Mouse (Mus musculus) embryonic facial prominence, embryonic 12.5 days (tissue): Measurements from ENCODE around the gene Gadd45gip1. TPM values are rescaled to one million over a fixed set of nuclear protein-coding genes. Genes with fewer than 3 reads are reported as not detected.

Experiments used
- ATAC-seq: fragments of 200-750 bp; cut with Nextera tagmentation; 2 replicates; pipeline ENCODE4 v1.8.0; 2017; ENCODE audit not compliant: insufficient number of reproducible peaks, insufficient read depth, low FRiP score, low TSS enrichment
- H3K27ac ChIP-seq: fragments of 300-500 bp; sonication (generic); 2 replicates; pipeline ENCODE4 v1.5.1; 2016; ENCODE audit warnings: mild to moderate bottlenecking
- H3K27me3 ChIP-seq: fragments of 300-500 bp; sonication (generic); 2 replicates; pipeline ENCODE4 v1.6.1; 2016; ENCODE audit warnings: mild to moderate bottlenecking, moderate library complexity
- H3K36me3 ChIP-seq: fragments of 300-500 bp; sonication (generic); 2 replicates; pipeline ENCODE4 v1.6.1; 2016; ENCODE audit warnings: mild to moderate bottlenecking
- H3K4me1 ChIP-seq: fragments of 300-500 bp; sonication (generic); 2 replicates; pipeline ENCODE4 v1.6.1; 2016
- H3K4me2 ChIP-seq: fragments of 300-500 bp; sonication (generic); replicated peaks from 2 replicates; pipeline ENCODE4 v1.6.1; 2016; ENCODE audit warnings: mild to moderate bottlenecking, moderate library complexity
- H3K4me3 ChIP-seq: fragments of 300-500 bp; sonication (generic); 2 replicates; pipeline ENCODE4 v1.5.1; 2016; ENCODE audit warnings: mild to moderate bottlenecking
- H3K9ac ChIP-seq: fragments of 300-500 bp; sonication (generic); 2 replicates; pipeline ENCODE4 v1.6.1; 2016; ENCODE audit warnings: mild to moderate bottlenecking, moderate library complexity
- H3K9me3 ChIP-seq: fragments of 300-500 bp; sonication (generic); 2 replicates; pipeline ENCODE4 v1.6.1; 2016; ENCODE audit warnings: mild to moderate bottlenecking, moderate library complexity
- WGBS: fragments of 180-500 bp; shearing (Covaris S2); methylation state at CpG from one replicate; pipeline ENCODE4 v1.1.7; 2016; 5-methylcytosine and 5-hydroxymethylcytosine counted together
- polyA plus RNA-seq: library from polyadenylated mRNA; unstranded; fragments of >200 nt; fragmentation: Nextera tagmentation; extraction: Ambion mirVana; gene quantifications from 2 replicates; pipeline ENCODE4 v1.2.1, GENCODE M21; 2016

Gadd45gip1 gene
- 46.7 and 46.8 TPM in 2 replicates for polyA plus RNA-seq

GRCm38 (mm10) chr8:84831490-84831889 is at the start of gene Gadd45gip1:
Gene Gadd45gip1 (plus strand): TSS chr8:84831522.
- H3K4me2 ChIP-seq, result peak within 1 kb of the TSS; percentile 55

GRCm38 (mm10) chr8:84781686-84782505 is 49.4 kb upstream of the Gadd45gip1 start:
- Histone ChIP-seq H3K27ac (no peak overlapping the region), H3K4me1 (peaks cover 43% of the 10 kb centered on the region), H3K36me3 (no peaks in the 10 kb centered on the region), H3K4me2 (no peak overlapping the region), H3K9ac (no peak overlapping the region), H3K27me3 (peaks cover 99% of the 10 kb centered on the region), H3K4me3 (no peak overlapping the region), H3K9me3 (no peaks in the 10 kb centered on the region)
- 12% methylated on average over 5 of the region's 5 CpGs for WGBS
- no peak for ATAC-seq

More at GRCm38 (mm10) chr8:84831490-84831889, at the start of gene Gadd45gip1:
- peak within 1 kb of the TSS; percentile 88 for H3K9ac ChIP-seq
- H3K27me3 ChIP-seq, result no peaks in the 10 kb centered on the region
- ATAC-seq, result no peak
- 82% methylated on average over 11 of the region's 11 CpGs for WGBS
- no peaks in the 10 kb centered on the region for H3K9me3 ChIP-seq
- peak within 1 kb of the TSS; percentile 75 for H3K4me3 ChIP-seq
- peaks cover 28% of the 10 kb centered on the region for H3K36me3 ChIP-seq
- H3K4me1 ChIP-seq, result peaks cover 9% of the 10 kb centered on the region; the same call in 1 of the 2 replicates
- peak within 1 kb of the TSS; percentile 89 for H3K27ac ChIP-seq

- no peak for ATAC-seq
- no peaks in the 10 kb centered on the region for H3K9me3 ChIP-seq
- no peak overlapping the region for H3K9ac ChIP-seq
- no peak overlapping the region for H3K27ac ChIP-seq
- H3K4me3 ChIP-seq, result no peak overlapping the region
- WGBS, result 11% methylated on average over 10 of the region's 10 CpGs
- H3K4me1 ChIP-seq, result peaks cover 43% of the 10 kb centered on the region
- no peak overlapping the region for H3K4me2 ChIP-seq
- no peaks in the 10 kb centered on the region for H3K36me3 ChIP-seq
- peaks cover 99% of the 10 kb centered on the region for H3K27me3 ChIP-seq
Measured at GRCm38 (mm10) chr8:84782680-84783079, 48.6 kb upstream of the Gadd45gip1 start.

- no peak overlapping the region for H3K9ac ChIP-seq
- H3K36me3 ChIP-seq, result no peaks in the 10 kb centered on the region
- WGBS, result 6% methylated on average over 11 of the region's 11 CpGs
- no peaks in the 10 kb centered on the region for H3K9me3 ChIP-seq
- H3K4me3 ChIP-seq, result no peak overlapping the region
- peaks cover 99% of the 10 kb centered on the region for H3K27me3 ChIP-seq
- no peak overlapping the region for H3K27ac ChIP-seq
- no peak overlapping the region for H3K4me2 ChIP-seq
- H3K4me1 ChIP-seq, result peaks cover 44% of the 10 kb centered on the region
- ATAC-seq, result no peak
Measured at GRCm38 (mm10) chr8:84783198-84783918, 48.0 kb upstream of the Gadd45gip1 start.

- no peak for ATAC-seq
- H3K4me2 ChIP-seq, result peak overlapping the region; percentile 28; the same call in 1 of the 2 replicates
- H3K9ac ChIP-seq, result no peak overlapping the region
- H3K9me3 ChIP-seq, result no peaks in the 10 kb centered on the region
- H3K36me3 ChIP-seq, result no peaks in the 10 kb centered on the region
- H3K27ac ChIP-seq, result no peak overlapping the region
- H3K4me1 ChIP-seq, result peaks cover 50% of the 10 kb centered on the region
- peak overlapping the region; percentile 13 for H3K4me3 ChIP-seq
- WGBS, result 2% methylated on average over 33 of the region's 33 CpGs
- peaks cover 99% of the 10 kb centered on the region for H3K27me3 ChIP-seq
Measured at GRCm38 (mm10) chr8:84783919-84784581, 47.3 kb upstream of the Gadd45gip1 start.

- peaks cover 99% of the 10 kb centered on the region for H3K27me3 ChIP-seq
- 1% methylated on average over 48 of the region's 48 CpGs for WGBS
- ATAC-seq, result no peak
- peak overlapping the region; percentile 13; the same call in 1 of the 2 replicates for H3K4me3 ChIP-seq
- H3K36me3 ChIP-seq, result no peaks in the 10 kb centered on the region
- H3K4me2 ChIP-seq, result peak overlapping the region; percentile 28
- no peaks in the 10 kb centered on the region for H3K9me3 ChIP-seq
- H3K4me1 ChIP-seq, result peaks cover 50% of the 10 kb centered on the region
- H3K27ac ChIP-seq, result no peak overlapping the region
- H3K9ac ChIP-seq, result no peak overlapping the region
Measured at GRCm38 (mm10) chr8:84784681-84785505, 46.4 kb upstream of the Gadd45gip1 start.

- no peak overlapping the region for H3K4me2 ChIP-seq
- ATAC-seq, result no peak
Measured at GRCm38 (mm10) chr8:84785506-84785755, 45.9 kb upstream of the Gadd45gip1 start.

GRCm38 (mm10) chr8:84785756-84786677 is 45.3 kb upstream of the Gadd45gip1 start:
- WGBS, result 3% methylated on average over 38 of the region's 38 CpGs
- Histone ChIP-seq H3K27ac (no peak overlapping the region), H3K27me3 (peaks cover 99% of the 10 kb centered on the region), H3K4me2 (peak overlapping the region; percentile 33), H3K9me3 (no peaks in the 10 kb centered on the region), H3K4me3 (peak overlapping the region; percentile 13), H3K9ac (peak overlapping the region; percentile 15; the same call in 1 of the 2 replicates), H3K4me1 (peaks cover 50% of the 10 kb centered on the region), H3K36me3 (no peaks in the 10 kb centered on the region)
- ATAC-seq, result no peak

More at GRCm38 (mm10) chr8:84785506-84785755, 45.9 kb upstream of the Gadd45gip1 start:
- H3K4me3 ChIP-seq, result peak overlapping the region; percentile 13; the same call in 1 of the 2 replicates
- 5% methylated on average over 11 of the region's 11 CpGs for WGBS
- no peak overlapping the region for H3K27ac ChIP-seq
- H3K27me3 ChIP-seq, result peaks cover 99% of the 10 kb centered on the region
- H3K9ac ChIP-seq, result no peak overlapping the region
- H3K9me3 ChIP-seq, result no peaks in the 10 kb centered on the region
- no peaks in the 10 kb centered on the region for H3K36me3 ChIP-seq
- H3K4me1 ChIP-seq, result peaks cover 50% of the 10 kb centered on the region

- Histone ChIP-seq H3K4me3 (peak overlapping the region; percentile 13; the same call in 1 of the 2 replicates), H3K4me1 (peaks cover 45% of the 10 kb centered on the region), H3K9ac (no peak overlapping the region)
Measured at GRCm38 (mm10) chr8:84786801-84787467, 44.4 kb upstream of the Gadd45gip1 start.

More at GRCm38 (mm10) chr8:84786801-84787467, 44.4 kb upstream of the Gadd45gip1 start:
- no peak for ATAC-seq
- H3K27me3 ChIP-seq, result peaks cover 96% of the 10 kb centered on the region
- 9% methylated on average over 11 of the region's 11 CpGs for WGBS
- peak overlapping the region; percentile 33; the same call in 1 of the 2 replicates for H3K4me2 ChIP-seq
- no peak overlapping the region for H3K27ac ChIP-seq
- no peaks in the 10 kb centered on the region for H3K36me3 ChIP-seq
- H3K9me3 ChIP-seq, result no peaks in the 10 kb centered on the region
